Mouse (Mus musculus) stomach, postnatal 0 days (tissue): ENCODE measurements around the gene Dpysl5. TPM values are rescaled to one million over a fixed set of nuclear protein-coding genes. Genes with fewer than 3 reads are reported as not detected.

Experiments used
- ATAC-seq: fragments of 200-750 bp; cut with Nextera tagmentation; 2 replicates; pipeline ENCODE4 v1.8.0; 2017; ENCODE audit not compliant: low FRiP score, low TSS enrichment
- DNase-seq: peaks from one replicate; pipeline ENCODE4 v3.0.0-alpha.2; 2016; ENCODE audit warnings: low spot score
- H3K27ac ChIP-seq: fragments of 300-500 bp; sonication (generic); replicated peaks from 2 replicates; pipeline ENCODE4 v1.5.1; 2014; ENCODE audit warnings: mild to moderate bottlenecking, control low read depth
- H3K27me3 ChIP-seq: fragments of 300-500 bp; sonication (generic); 2 replicates; pipeline ENCODE4 v1.6.1; 2014; ENCODE audit warnings: low read length; ENCODE audit not compliant: control insufficient read depth, insufficient read depth
- H3K36me3 ChIP-seq: fragments of 300-500 bp; sonication (generic); 2 replicates; pipeline ENCODE4 v1.6.1; 2014; ENCODE audit warnings: low read length, mixed read lengths; ENCODE audit not compliant: control insufficient read depth, insufficient read depth
- H3K4me1 ChIP-seq: fragments of 300-500 bp; sonication (generic); replicated peaks from 2 replicates; pipeline ENCODE4 v1.6.1; 2014; ENCODE audit warnings: antibody characterized with exemption; ENCODE audit not compliant: control insufficient read depth, insufficient read depth
- H3K4me2 ChIP-seq: fragments of 300-500 bp; sonication (generic); replicated peaks from 2 replicates; pipeline ENCODE4 v1.6.1; 2014; ENCODE audit warnings: low read depth, mild to moderate bottlenecking, control low read depth, moderate library complexity
- H3K4me3 ChIP-seq: fragments of 300-500 bp; sonication (generic); 2 replicates; pipeline ENCODE4 v1.5.1; 2014; ENCODE audit warnings: low read depth, low read length, control low read depth
- H3K9ac ChIP-seq: fragments of 300-500 bp; sonication (generic); 2 replicates; pipeline ENCODE4 v1.6.1; 2014; ENCODE audit warnings: mild to moderate bottlenecking, low read length, control low read depth, mixed read lengths
- H3K9me3 ChIP-seq: fragments of 300-500 bp; sonication (generic); 2 replicates; pipeline ENCODE4 v1.6.1; 2016; ENCODE audit warnings: low read length; ENCODE audit not compliant: control insufficient read depth
- CTCF ChIP-seq: IDR thresholded peaks from 2 replicates; pipeline ENCODE4 v1.5.1; 2016; ENCODE audit warnings: antibody characterized with exemption, low read depth, mild to moderate bottlenecking, moderate library complexity
- EP300 ChIP-seq: optimal IDR thresholded peaks from 2 replicates; pipeline ENCODE3; 2016; ENCODE audit warnings: antibody characterized with exemption
- WGBS: fragments of 180-500 bp; shearing (Covaris S2); extraction: QIAGEN DNeasy Blood & Tissue Kit; methylation state at CpG from one replicate; pipeline ENCODE4 v1.1.7; 2014; 5-methylcytosine and 5-hydroxymethylcytosine counted together
- polyA plus RNA-seq: library from polyadenylated mRNA; unstranded; fragments of >200 nt; fragmentation: Nextera tagmentation; extraction: Ambion mirVana; gene quantifications from 2 replicates; pipeline ENCODE4 v1.2.1, GENCODE M21; 2015

Dpysl5 gene
- polyA plus RNA-seq, 1 experiment from 2014 or later: 1.7 TPM

- no peaks in the 10 kb centered on the region; the same call in 1 of the 2 replicates for H3K4me1 ChIP-seq
- no peaks in the 10 kb centered on the region for H3K9me3 ChIP-seq
- H3K36me3 ChIP-seq: no peaks in the 10 kb centered on the region
- 5% methylated on average over 7 of the region's 7 CpGs for WGBS
- DNase-seq (no peak), ATAC-seq (no peak)
- H3K9ac ChIP-seq: peak overlapping the region; percentile 70
- H3K27ac ChIP-seq: no peak overlapping the region
- peak overlapping the region; percentile 81 for H3K4me2 ChIP-seq
- TF ChIP-seq CTCF (no peak), EP300 (no peak)
- no peaks in the 10 kb centered on the region for H3K27me3 ChIP-seq
- H3K4me3 ChIP-seq: peak overlapping the region; percentile 81
Observed at GRCm38 (mm10) chr5:30815120-30815465, 103.7 kb downstream of the Dpysl5 start.

GRCm38 (mm10) chr5:30816261-30816791, 105.0 kb downstream of the Dpysl5 start:
- DNase-seq (no peak), ATAC-seq (no peak)
- H3K36me3 ChIP-seq: no peaks in the 10 kb centered on the region
- 0 out of 2 replicates have a peak overlapping the region, but pooled peaks have one; percentile 4 for H3K27ac ChIP-seq
- H3K4me2 ChIP-seq: no peak overlapping the region; the same call in 1 of the 2 replicates
- H3K4me1 ChIP-seq: no peaks in the 10 kb centered on the region; the same call in 1 of the 2 replicates
- WGBS: 31% methylated on average over 8 of the region's 8 CpGs
- TF ChIP-seq CTCF (no peak), EP300 (no peak)
- H3K4me3 ChIP-seq: no peak overlapping the region
- H3K9me3 ChIP-seq: no peaks in the 10 kb centered on the region
- no peak overlapping the region for H3K9ac ChIP-seq
- H3K27me3 ChIP-seq: no peaks in the 10 kb centered on the region

GRCm38 (mm10) chr5:30818758-30819309, 107.5 kb downstream of the Dpysl5 start:
- no peak overlapping the region for H3K4me2 ChIP-seq
- 83% methylated on average over 8 of the region's 8 CpGs for WGBS
- ATAC-seq (peak; percentile 55; the same call in 1 of the 2 replicates), DNase-seq (peak; percentile 20)
- TF ChIP-seq EP300 (no peak), CTCF (no peak)
- H3K27me3 ChIP-seq: no peaks in the 10 kb centered on the region
- H3K36me3 ChIP-seq: no peaks in the 10 kb centered on the region
- no peak overlapping the region for H3K9ac ChIP-seq
- H3K4me1 ChIP-seq: no peaks in the 10 kb centered on the region; the same call in 1 of the 2 replicates
- no peak overlapping the region for H3K27ac ChIP-seq
- H3K4me3 ChIP-seq: no peak overlapping the region
- no peaks in the 10 kb centered on the region for H3K9me3 ChIP-seq

GRCm38 (mm10) chr5:30822689-30823088, 111.3 kb downstream of the Dpysl5 start:
- H3K4me1 ChIP-seq: no peaks in the 10 kb centered on the region
- H3K9ac ChIP-seq: no peak overlapping the region
- no peaks in the 10 kb centered on the region for H3K27me3 ChIP-seq
- WGBS: 78% methylated on average over 5 of the region's 5 CpGs
- TF ChIP-seq EP300 (no peak), CTCF (no peak)
- H3K36me3 ChIP-seq: no peaks in the 10 kb centered on the region
- H3K4me3 ChIP-seq: no peak overlapping the region
- DNase-seq (no peak), ATAC-seq (no peak)
- no peak overlapping the region for H3K27ac ChIP-seq
- H3K4me2 ChIP-seq: no peak overlapping the region
- H3K9me3 ChIP-seq: no peaks in the 10 kb centered on the region

- no peaks in the 10 kb centered on the region for H3K36me3 ChIP-seq
- TF ChIP-seq EP300 (no peak), CTCF (no peak)
- ATAC-seq: no peak
- WGBS: 85% methylated on average over 3 of the region's 3 CpGs
- no peak overlapping the region for H3K4me3 ChIP-seq
- no peak overlapping the region for H3K9ac ChIP-seq
- no peak overlapping the region for H3K27ac ChIP-seq
- no peaks in the 10 kb centered on the region for H3K27me3 ChIP-seq
- H3K9me3 ChIP-seq: no peaks in the 10 kb centered on the region
- no peaks in the 10 kb centered on the region for H3K4me1 ChIP-seq
- H3K4me2 ChIP-seq: no peak overlapping the region
- no peak for DNase-seq
Observed at GRCm38 (mm10) chr5:30823091-30823490, 111.7 kb downstream of the Dpysl5 start.
